Mouse (Mus musculus) mature B cell (primary cell): ENCODE results near the gene Tfeb.

ENCODE experiments used
- in situ Hi-C: fragments of 300-500 bp; cut with MboI; formaldehyde crosslinking; loops from 2 replicates; pipeline ENCODE4 v1.14.3; 2019

Tfeb gene

GRCm38 (mm10) chr17:47711883-47712282, 24.9 kb upstream of the Tfeb start:
- in situ Hi-C loops = no loop called here

GRCm38 (mm10) chr17:47712889-47713571, 23.8 kb upstream of the Tfeb start:
- in situ Hi-C loops = no loop called here

GRCm38 (mm10) chr17:47715037-47715436, 21.8 kb upstream of the Tfeb start:
- in situ Hi-C loops = no loop called here

- in situ Hi-C loops = no loop called here
Observed at GRCm38 (mm10) chr17:47721183-47721582, 15.6 kb upstream of the Tfeb start.

- in situ Hi-C loops = no loop called here
Observed at GRCm38 (mm10) chr17:47726566-47726965, 10.3 kb upstream of the Tfeb start, which contains the start of gene Pgc. TSS of gene Pgc (plus strand) at chr17:47726842.

- in situ Hi-C loops = no loop called here
Observed at GRCm38 (mm10) chr17:47730633-47731575, 5.9 kb upstream of the Tfeb start.

GRCm38 (mm10) chr17:47735553-47736100, 1.2 kb upstream of the Tfeb start:
- in situ Hi-C loops = no loop called here

GRCm38 (mm10) chr17:47737271-47738065, 638 bp downstream of the Tfeb start:
- in situ Hi-C loops = no loop called here

- in situ Hi-C loops = no loop called here
Observed at GRCm38 (mm10) chr17:47738066-47738878, 1.4 kb downstream of the Tfeb start.

GRCm38 (mm10) chr17:47738879-47739798, 2.3 kb downstream of the Tfeb start:
- in situ Hi-C loops = no loop called here

- in situ Hi-C loops = no loop called here
Observed at GRCm38 (mm10) chr17:47740186-47740585, 3.4 kb downstream of the Tfeb start.

GRCm38 (mm10) chr17:47742991-47743734, 6.3 kb downstream of the Tfeb start:
- in situ Hi-C loops = no loop called here

- in situ Hi-C loops = no loop called here
Observed at GRCm38 (mm10) chr17:47744086-47744485, 7.3 kb downstream of the Tfeb start.

- in situ Hi-C loops = no loop called here
Observed at GRCm38 (mm10) chr17:47744746-47745368, 8.0 kb downstream of the Tfeb start.

- in situ Hi-C loops = no loop called here
Observed at GRCm38 (mm10) chr17:47748791-47749553, 12.1 kb downstream of the Tfeb start.

GRCm38 (mm10) chr17:47749626-47750025, 12.8 kb downstream of the Tfeb start:
- in situ Hi-C loops = no loop called here

GRCm38 (mm10) chr17:47750101-47750500, 13.3 kb downstream of the Tfeb start:
- in situ Hi-C loops = no loop called here

- in situ Hi-C loops = no loop called here
Observed at GRCm38 (mm10) chr17:47751811-47752210, 15.0 kb downstream of the Tfeb start.
